Mouse (Mus musculus) neural tube, embryonic 15.5 days (tissue): ENCODE results near the gene Ubl4a. TPM values are rescaled to one million over a fixed set of nuclear protein-coding genes. Genes with fewer than 3 reads are reported as not detected.

Source experiments
- ATAC-seq: fragments of 200-750 bp; cut with Nextera tagmentation; 2 replicates; pipeline ENCODE4 v1.8.0; 2017; ENCODE audit warnings: mild to moderate bottlenecking, moderate TSS enrichment, moderate library complexity; ENCODE audit not compliant: low FRiP score
- H3K27ac ChIP-seq: fragments of 300-500 bp; sonication (generic); replicated peaks from 2 replicates; pipeline ENCODE4 v1.5.1; 2015; ENCODE audit warnings: mild to moderate bottlenecking, inconsistent platforms
- H3K27me3 ChIP-seq: fragments of 300-500 bp; sonication (generic); replicated peaks from 2 replicates; pipeline ENCODE4 v1.6.1; 2015; ENCODE audit warnings: inconsistent platforms
- H3K36me3 ChIP-seq: fragments of 300-500 bp; sonication (generic); 2 replicates; pipeline ENCODE4 v1.6.1; 2015; ENCODE audit warnings: inconsistent platforms
- H3K4me1 ChIP-seq: fragments of 300-500 bp; sonication (generic); 2 replicates; pipeline ENCODE4 v1.6.1; 2015; ENCODE audit warnings: inconsistent platforms
- H3K4me2 ChIP-seq: fragments of 300-500 bp; sonication (generic); 2 replicates; pipeline ENCODE4 v1.6.1; 2015; ENCODE audit warnings: inconsistent platforms, mild to moderate bottlenecking, moderate library complexity
- H3K4me3 ChIP-seq: fragments of 300-500 bp; sonication (generic); replicated peaks from 2 replicates; pipeline ENCODE4 v1.5.1; 2015; ENCODE audit warnings: mild to moderate bottlenecking, inconsistent platforms
- H3K9ac ChIP-seq: fragments of 300-500 bp; sonication (generic); replicated peaks from 2 replicates; pipeline ENCODE4 v1.6.1; 2015; ENCODE audit warnings: mild to moderate bottlenecking, inconsistent platforms
- H3K9me3 ChIP-seq: fragments of 300-500 bp; sonication (generic); replicated peaks from 2 replicates; pipeline ENCODE4 v1.6.1; 2016; ENCODE audit warnings: inconsistent platforms
- WGBS: fragments of 180-500 bp; shearing (Covaris S2); methylation state at CpG from one replicate; pipeline ENCODE4 v1.1.7; 2015; ENCODE audit warnings: mixed read lengths; 5-methylcytosine and 5-hydroxymethylcytosine counted together
- microRNA-seq: library from miRNA; unstranded; fragments of <30 nt; microRNA quantifications from one replicate; pipeline ENCODE4, GENCODE M21; 2017
- polyA plus RNA-seq: library from polyadenylated mRNA; unstranded; fragments of >200 nt; fragmentation: Nextera tagmentation; extraction: Ambion mirVana; gene quantifications from 2 replicates; pipeline ENCODE4 v1.2.1, GENCODE M21; 2015

Ubl4a gene
- polyA plus RNA-seq, 1 experiment from 2014 or later, result 68.3 TPM

GRCm38 (mm10) chrX:74353467-74353770 lies 19.6 kb downstream of the Ubl4a start, which contains the start of gene Lage3:
Gene Lage3, minus strand, starts transcription at chrX:74353618.
- Histone ChIP-seq H3K27me3 (no peaks in the 10 kb centered on the region), H3K27ac (peak within 1 kb of the TSS; percentile 63), H3K4me3 (peak within 1 kb of the TSS; percentile 44), H3K36me3 (no peaks in the 10 kb centered on the region), H3K4me2 (peak within 1 kb of the TSS; percentile 54), H3K4me1 (peaks cover 5% of the 10 kb centered on the region; the same call in 1 of the 2 replicates), H3K9me3 (no peaks in the 10 kb centered on the region), H3K9ac (peak within 1 kb of the TSS; percentile 37)
- ATAC-seq, result peak; percentile 92
- 26% methylated on average over 16 of the region's 22 CpGs for WGBS

- WGBS, result 17% methylated on average over 13 of the region's 13 CpGs
These were observed 20.2 kb downstream of the Ubl4a start for GRCm38 (mm10) chrX:74352645-74353466.

GRCm38 (mm10) chrX:74330166-74330930 lies 42.7 kb downstream of the Ubl4a start:
- Histone ChIP-seq H3K36me3 (no peaks in the 10 kb centered on the region), H3K4me1 (peaks cover 37% of the 10 kb centered on the region), H3K9ac (peak overlapping the region; percentile 59), H3K27me3 (no peaks in the 10 kb centered on the region), H3K4me2 (peak overlapping the region; percentile 70), H3K4me3 (peak overlapping the region; percentile 52), H3K9me3 (no peaks in the 10 kb centered on the region), H3K27ac (peak overlapping the region; percentile 88)
- 36% methylated on average over 2 of the region's 2 CpGs for WGBS
- no peak for ATAC-seq

More at GRCm38 (mm10) chrX:74352645-74353466, 20.2 kb downstream of the Ubl4a start:
- Histone ChIP-seq H3K4me2 (peak overlapping the region; percentile 54), H3K27ac (peak overlapping the region; percentile 63), H3K36me3 (no peaks in the 10 kb centered on the region), H3K4me1 (peaks cover 5% of the 10 kb centered on the region; the same call in 1 of the 2 replicates), H3K9ac (peak overlapping the region; percentile 37), H3K4me3 (peak overlapping the region; percentile 44), H3K27me3 (no peaks in the 10 kb centered on the region), H3K9me3 (no peaks in the 10 kb centered on the region)
- peak; percentile 82 for ATAC-seq

- 25% methylated on average over 10 of the region's 10 CpGs for WGBS
- no peaks in the 10 kb centered on the region for H3K9me3 ChIP-seq
These were observed 43.8 kb downstream of the Ubl4a start for GRCm38 (mm10) chrX:74329215-74329671.

GRCm38 (mm10) chrX:74328725-74329161 lies 44.3 kb downstream of the Ubl4a start, which contains the start of gene Plxna3:
Gene Plxna3, plus strand, starts transcription at chrX:74329066.
- Histone ChIP-seq H3K36me3 (no peaks in the 10 kb centered on the region), H3K9ac (peak within 1 kb of the TSS; percentile 59), H3K27me3 (no peaks in the 10 kb centered on the region), H3K27ac (peak within 1 kb of the TSS; percentile 88), H3K9me3 (no peaks in the 10 kb centered on the region), H3K4me1 (peaks cover 33% of the 10 kb centered on the region), H3K4me2 (peak within 1 kb of the TSS; percentile 70), H3K4me3 (peak within 1 kb of the TSS; percentile 52)
- peak; percentile 96 for ATAC-seq
- 25% methylated on average over 30 of the region's 30 CpGs for WGBS

More at GRCm38 (mm10) chrX:74329215-74329671, 43.8 kb downstream of the Ubl4a start:
- Histone ChIP-seq H3K4me3 (peak overlapping the region; percentile 52), H3K4me2 (peak overlapping the region; percentile 70), H3K9ac (peak overlapping the region; percentile 59), H3K27ac (peak overlapping the region; percentile 88), H3K4me1 (peaks cover 37% of the 10 kb centered on the region), H3K36me3 (no peaks in the 10 kb centered on the region), H3K27me3 (no peaks in the 10 kb centered on the region)
- peak; percentile 71 for ATAC-seq

Small RNA genes within 50 kb of the gene (microRNA-seq; reads per million reads assigned to microRNA genes)
- 0.69 reads per million for gene Mir7092

Other genes starting within 250 kb of the Ubl4a start
- gene Opn1mw, start 245.8 kb downstream of the Ubl4a start, polyA plus RNA-seq, result not detected in 2 replicates
- 11.2 and 11.7 TPM in 2 replicates for gene Mecp2, start 237.9 kb downstream of the Ubl4a start, polyA plus RNA-seq
- not detected in 2 replicates for gene Tex28, start 205.4 kb downstream of the Ubl4a start, polyA plus RNA-seq
- gene Tktl1, start 196.0 kb downstream of the Ubl4a start, polyA plus RNA-seq, result 0.08 and 0.09 TPM in 2 replicates
- gene Flna, start 123.4 kb downstream of the Ubl4a start, polyA plus RNA-seq, result 67.3 and 100 TPM in 2 replicates
- 13.2 and 17.9 TPM in 2 replicates for gene Emd, start 118.5 kb downstream of the Ubl4a start, polyA plus RNA-seq
- 436 and 510 TPM in 2 replicates for gene Rpl10, start 102.4 kb downstream of the Ubl4a start, polyA plus RNA-seq
- gene Taz, start 91.3 kb downstream of the Ubl4a start, polyA plus RNA-seq, result 84.0 and 87.7 TPM in 2 replicates
- gene Dnase1l1, start 90.9 kb downstream of the Ubl4a start, polyA plus RNA-seq, result 5.1 and 7.8 TPM in 2 replicates
- gene Atp6ap1, start 76.1 kb downstream of the Ubl4a start, polyA plus RNA-seq, result 283 and 302 TPM in 2 replicates
- 798 and 909 TPM in 2 replicates for gene Gdi1, start 68.2 kb downstream of the Ubl4a start, polyA plus RNA-seq
- 60.0 and 62.1 TPM in 2 replicates for gene Fam50a, start 60.2 kb downstream of the Ubl4a start, polyA plus RNA-seq
- 33.8 and 41.9 TPM in 2 replicates for gene Plxna3, start 44.2 kb downstream of the Ubl4a start, polyA plus RNA-seq
- gene Lage3, start 19.6 kb downstream of the Ubl4a start, polyA plus RNA-seq, result 77.5 and 86.0 TPM in 2 replicates
- gene Slc10a3, start 131 bp upstream of the Ubl4a start, polyA plus RNA-seq, result 8.9 and 9.5 TPM in 2 replicates
- 36.6 TPM in 2 replicates for gene Fam3a, start 20.1 kb upstream of the Ubl4a start, polyA plus RNA-seq
- 14.1 and 15.8 TPM in 2 replicates for gene Ikbkg, start 20.1 kb upstream of the Ubl4a start, polyA plus RNA-seq
- gene G6pdx, start 56.0 kb upstream of the Ubl4a start, polyA plus RNA-seq, result 43.4 and 50.2 TPM in 2 replicates
- not detected in 2 replicates for gene Gm6880, start 108.2 kb upstream of the Ubl4a start, polyA plus RNA-seq
- gene Olfr1326-ps1, start 201.7 kb upstream of the Ubl4a start, polyA plus RNA-seq, result not detected in 2 replicates
- gene Olfr1325, start 219.5 kb upstream of the Ubl4a start, polyA plus RNA-seq, result not detected in 2 replicates